Mouse (Mus musculus) layer of hippocampus, adult 8-10 months (tissue): ENCODE results near the gene Sf3b3. TPM values are rescaled to one million over a fixed set of nuclear protein-coding genes. Genes with fewer than 3 reads are reported as not detected.

Experiments used
- DNase-seq, 2 experiments: peaks; one replicate each; pipeline ENCODE4 v3.0.0; 2022; ENCODE audit warnings: low spot score in 2 of 2
- total RNA-seq, 4 experiments: library from RNA; stranded (reverse); gene quantifications; 2 replicates each; pipeline ENCODE4 v1.2.4; 2022

Sf3b3 gene
- total RNA-seq, 4 experiments from 2014 or later = 64.5 to 78.9 (median 76.6) TPM

GRCm38 (mm10) chr8:110776335-110776734 lies 70.3 kb downstream of the Sf3b3 start:
- no peak for DNase-seq

GRCm38 (mm10) chr8:110775721-110776120 lies 70.9 kb downstream of the Sf3b3 start:
- no peak for DNase-seq

GRCm38 (mm10) chr8:110775316-110775715 lies 71.3 kb downstream of the Sf3b3 start:
- DNase-seq = no peak

- DNase-seq = no peak
Measured at GRCm38 (mm10) chr8:110774725-110775124, 71.9 kb downstream of the Sf3b3 start.

GRCm38 (mm10) chr8:110774047-110774446 lies 72.5 kb downstream of the Sf3b3 start:
- no peak for DNase-seq

GRCm38 (mm10) chr8:110772452-110772851 lies 74.1 kb downstream of the Sf3b3 start:
- DNase-seq = no peak

- DNase-seq = no peak
Measured at GRCm38 (mm10) chr8:110767261-110767660, 79.3 kb downstream of the Sf3b3 start.

GRCm38 (mm10) chr8:110764671-110765070 lies 81.9 kb downstream of the Sf3b3 start:
- no peak for DNase-seq

GRCm38 (mm10) chr8:110761988-110762387 lies 84.6 kb downstream of the Sf3b3 start:
- DNase-seq = no peak

- DNase-seq = no peak
Measured at GRCm38 (mm10) chr8:110761185-110761584, 85.4 kb downstream of the Sf3b3 start.

GRCm38 (mm10) chr8:110760280-110760940 lies 86.2 kb downstream of the Sf3b3 start:
- DNase-seq = no peak

Other genes starting within 250 kb of the Sf3b3 start
- 10 to 100 TPM; 26.8 to 28.2 (median 27.0) TPM for gene Vac14, start 228.2 kb downstream of the Sf3b3 start, total RNA-seq
- gene Mtss1l, start 125.3 kb downstream of the Sf3b3 start, total RNA-seq = 100 to 1,000 TPM; 209 to 246 (median 223) TPM
- gene Il34, start 40.9 kb downstream of the Sf3b3 start, total RNA-seq = 10 to 100 TPM; 57.8 to 86.8 (median 69.6) TPM
- 10 to 100 TPM; 50.8 to 64.2 (median 62.8) TPM for gene Cog4, start 187 bp downstream of the Sf3b3 start, total RNA-seq
- 10 to 100 TPM; 20.7 to 26.7 (median 24.4) TPM for gene Fuk, start 55.7 kb upstream of the Sf3b3 start, total RNA-seq
- gene St3gal2, start 73.1 kb upstream of the Sf3b3 start, total RNA-seq = 100 to 1,000 TPM in 1 of 4 experiments, 10 to 100 TPM in 3; 89.2 to 101 (median 95.3) TPM
- gene Ddx19a, start 151.0 kb upstream of the Sf3b3 start, total RNA-seq = 10 to 100 TPM; 27.2 to 37.3 (median 31.0) TPM
- 10 to 100 TPM; 15.9 to 20.4 (median 16.6) TPM for gene Ddx19b, start 185.0 kb upstream of the Sf3b3 start, total RNA-seq
- 10 to 100 TPM; 78.6 to 89.6 (median 84.8) TPM for gene Aars, start 186.4 kb upstream of the Sf3b3 start, total RNA-seq
- not detected for gene Exosc6, start 209.6 kb upstream of the Sf3b3 start, total RNA-seq
- gene Clec18a, start 245.6 kb upstream of the Sf3b3 start, total RNA-seq = 1 to 10 TPM; 1.2 to 2.4 (median 1.5) TPM
- gene Pdpr, start 247.8 kb upstream of the Sf3b3 start, total RNA-seq = 10 to 100 TPM; 27.6 to 30.4 (median 29.8) TPM